Mouse (Mus musculus) cerebellum, adult 9-11 months (tissue): ENCODE measurements around the gene Sap30bp.

Source experiments
- DNase-seq: peaks from one replicate; pipeline ENCODE4 v3.0.0; 2022

Gene Sap30bp

DNA sequence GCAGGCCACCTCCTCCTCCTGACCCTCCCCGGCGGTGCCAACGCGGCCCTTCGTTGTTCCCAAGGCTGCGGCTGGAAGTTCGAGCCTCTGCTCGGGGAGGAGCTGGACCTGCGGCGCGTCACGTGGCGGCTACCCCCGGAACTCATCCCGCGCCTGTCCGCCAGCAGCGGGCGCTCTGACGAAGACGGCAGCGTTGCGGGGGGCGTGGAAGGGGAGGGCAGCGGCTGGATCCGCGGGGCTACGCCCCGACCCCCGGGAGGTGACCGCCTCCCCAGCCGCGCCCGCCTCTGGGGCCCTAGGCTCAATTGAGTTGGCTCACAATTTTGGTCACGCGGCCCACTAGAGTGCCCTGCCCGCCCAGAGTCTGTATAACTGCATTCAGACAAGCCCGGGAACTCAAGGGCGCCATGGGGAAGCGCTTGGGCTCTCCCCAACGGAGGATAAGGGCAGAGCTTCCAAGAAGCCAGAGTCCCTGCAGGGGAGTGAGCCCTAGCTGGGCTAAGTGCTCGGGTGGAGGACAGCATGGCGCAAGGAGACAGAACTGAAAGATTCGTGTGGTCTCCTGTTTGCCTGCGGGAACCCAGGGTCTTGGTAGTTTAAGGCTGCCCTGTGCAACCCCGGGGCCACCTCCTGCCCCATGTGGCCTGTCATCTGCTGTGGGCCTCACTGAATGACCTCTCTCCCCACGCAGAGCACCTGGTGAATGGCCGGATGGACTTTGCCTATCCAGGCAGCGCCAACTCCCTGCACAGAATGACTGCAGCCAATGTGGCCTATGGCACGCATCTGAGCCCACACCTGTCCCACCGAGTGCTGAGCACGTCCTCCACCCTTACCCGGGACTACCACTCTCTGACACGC is 72.0 kb downstream of the Sap30bp start:
- peak; percentile 57 for DNase-seq

DNA sequence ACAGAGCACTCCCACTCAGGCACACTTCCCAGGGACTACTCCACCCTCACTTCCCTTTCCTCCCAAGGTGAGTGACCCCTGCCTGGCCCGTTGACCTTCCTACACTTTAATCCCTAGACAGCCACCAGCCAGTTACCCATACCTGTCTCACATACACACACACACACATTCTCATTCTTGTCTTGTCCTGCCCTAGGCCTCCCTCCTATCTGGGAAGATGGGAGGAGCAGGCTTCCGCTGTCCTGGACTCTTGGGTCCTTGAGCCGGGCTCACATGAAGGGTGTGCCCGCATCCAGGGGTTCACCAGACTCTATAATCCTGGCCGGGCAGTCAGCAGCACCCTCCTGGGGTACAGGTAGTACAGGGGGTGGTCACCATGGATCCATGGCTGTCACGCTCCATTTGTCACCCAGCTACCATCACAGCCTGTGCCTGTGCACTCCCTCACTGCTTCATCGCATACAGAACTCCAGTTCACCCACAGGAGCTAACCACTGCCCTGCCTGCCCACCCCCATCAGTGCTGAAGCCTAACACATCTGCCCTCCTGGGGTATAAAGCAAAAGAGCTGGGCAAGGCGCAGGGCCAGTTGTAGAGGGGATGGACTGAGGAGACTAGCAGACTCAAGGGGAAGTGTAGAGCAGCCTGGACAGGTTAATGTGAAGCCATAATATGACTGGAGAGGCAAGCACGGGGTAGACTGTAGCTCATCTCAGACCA is 72.8 kb downstream of the Sap30bp start:
- DNase-seq: no peak

DNA sequence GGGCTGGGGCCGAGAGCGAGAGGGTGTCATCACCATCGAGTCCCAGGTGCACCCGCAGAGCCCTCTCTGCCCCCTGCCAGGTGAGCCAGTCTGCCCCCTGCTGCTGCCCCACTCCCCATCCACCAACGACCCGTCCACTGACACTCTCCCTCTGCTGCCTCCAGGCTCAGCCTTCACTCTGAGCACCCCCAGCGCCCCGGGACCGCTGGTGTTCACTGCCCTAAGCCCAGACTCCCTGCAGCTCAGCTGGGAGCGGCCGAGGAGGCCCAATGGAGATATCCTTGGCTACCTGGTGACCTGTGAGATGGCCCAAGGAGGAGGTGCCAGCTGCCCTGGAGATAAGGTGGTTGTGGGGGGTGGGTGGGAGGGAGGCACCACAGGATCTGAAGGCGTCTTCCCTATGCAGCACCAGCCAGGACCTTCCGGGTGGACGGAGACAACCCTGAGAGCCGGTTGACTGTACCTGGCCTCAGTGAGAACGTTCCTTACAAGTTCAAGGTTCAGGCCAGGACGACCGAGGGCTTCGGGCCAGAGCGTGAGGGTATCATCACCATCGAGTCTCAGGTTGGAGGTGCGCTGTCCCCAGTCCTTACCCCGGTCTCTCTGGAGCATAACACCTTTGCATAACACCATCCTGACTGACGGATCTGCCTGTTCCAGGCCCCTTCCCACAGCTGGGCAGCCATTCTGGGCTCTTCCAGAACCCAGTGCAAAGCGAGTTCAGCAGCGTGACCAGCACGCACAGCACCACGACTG is 74.2 kb downstream of the Sap30bp start:
- peak; percentile 55 for DNase-seq

DNA sequence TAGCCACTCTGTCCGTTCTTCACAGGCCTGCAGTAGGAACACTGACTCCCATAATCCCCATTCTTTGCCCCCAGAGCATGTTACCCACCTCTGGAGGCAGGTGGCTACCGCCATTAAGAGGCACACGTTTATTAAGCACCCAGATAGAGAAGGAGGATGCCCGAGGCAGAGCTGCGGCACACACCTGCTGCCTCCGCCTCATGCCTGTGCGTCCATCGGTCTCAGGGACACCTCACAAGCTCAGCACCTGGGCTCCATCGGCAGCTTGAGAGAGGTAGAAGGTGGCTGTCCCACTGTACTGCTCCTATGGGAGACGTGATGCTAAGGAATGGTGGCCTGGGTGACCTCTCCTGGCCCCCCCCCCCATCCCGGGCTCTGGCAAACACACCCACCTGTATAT is 75.3 kb downstream of the Sap30bp start:
- peak; percentile 55 for DNase-seq

DNA sequence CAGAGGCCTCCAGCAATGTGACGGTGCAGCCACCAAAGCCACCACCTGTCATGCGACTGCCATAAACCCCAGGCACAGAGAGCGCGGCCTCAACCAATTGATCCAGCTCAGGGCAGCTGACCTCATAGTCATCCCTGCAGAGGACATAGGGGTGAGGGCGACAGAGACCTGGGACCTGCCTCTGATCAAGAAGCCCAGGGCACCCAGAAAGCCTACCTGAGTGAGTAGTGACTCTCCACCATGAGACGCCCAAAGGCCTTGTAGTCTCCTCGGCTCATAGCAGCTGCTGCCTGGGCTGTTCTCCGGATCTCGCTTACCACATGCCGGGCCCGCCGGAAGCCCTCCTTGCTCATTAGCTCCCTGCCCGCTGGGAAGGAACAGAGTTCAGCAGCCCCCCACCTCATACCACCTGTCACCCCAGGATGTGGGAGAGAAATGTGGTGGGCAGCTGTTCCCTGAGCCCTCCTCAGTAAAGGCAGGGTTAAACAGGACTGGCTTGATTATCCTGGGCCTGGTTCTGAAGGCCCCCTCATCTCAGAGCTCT is 75.8 kb downstream of the Sap30bp start:
- DNase-seq: peak; percentile 62

DNA sequence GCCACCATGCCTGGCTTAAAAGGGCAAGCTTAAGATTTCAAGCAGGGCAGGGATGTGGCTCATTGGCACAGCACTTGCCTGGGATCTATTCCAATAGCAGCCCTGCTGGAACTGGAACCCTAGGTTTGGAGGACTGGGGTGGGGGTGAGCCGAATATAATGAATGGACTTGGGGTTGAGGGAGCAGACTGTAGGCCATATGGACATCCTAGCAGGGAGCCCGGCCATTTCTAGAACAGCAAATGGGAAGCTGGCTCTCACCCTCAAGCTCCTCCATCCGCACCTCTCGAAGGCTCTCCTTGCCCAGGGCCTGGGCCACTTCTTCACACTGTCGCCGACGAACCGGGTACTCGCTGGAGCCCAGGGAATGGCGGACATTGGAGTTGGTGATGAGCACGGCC is 76.6 kb downstream of the Sap30bp start:
- peak; percentile 98 for DNase-seq

DNA sequence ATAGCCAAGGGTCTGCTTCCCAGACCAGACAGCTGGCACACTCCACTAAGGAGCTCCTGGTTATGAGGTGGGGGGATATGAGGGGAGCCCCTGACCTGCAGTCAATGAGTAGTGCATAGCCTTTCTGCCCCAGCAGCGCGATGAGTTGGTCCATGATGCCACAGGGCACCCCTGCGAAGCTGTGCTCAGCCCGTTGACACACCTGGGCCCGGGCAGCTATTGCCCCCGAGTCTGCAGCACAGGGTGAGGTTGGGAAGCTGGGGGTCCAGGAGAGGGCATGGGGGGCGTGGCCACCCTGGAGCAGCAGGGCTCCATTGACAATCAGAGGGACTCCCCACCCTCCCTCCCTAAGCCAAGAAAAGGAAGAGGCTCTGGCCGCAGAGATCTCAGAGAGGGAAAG is 77.1 kb downstream of the Sap30bp start:
- peak; percentile 75 for DNase-seq

DNA sequence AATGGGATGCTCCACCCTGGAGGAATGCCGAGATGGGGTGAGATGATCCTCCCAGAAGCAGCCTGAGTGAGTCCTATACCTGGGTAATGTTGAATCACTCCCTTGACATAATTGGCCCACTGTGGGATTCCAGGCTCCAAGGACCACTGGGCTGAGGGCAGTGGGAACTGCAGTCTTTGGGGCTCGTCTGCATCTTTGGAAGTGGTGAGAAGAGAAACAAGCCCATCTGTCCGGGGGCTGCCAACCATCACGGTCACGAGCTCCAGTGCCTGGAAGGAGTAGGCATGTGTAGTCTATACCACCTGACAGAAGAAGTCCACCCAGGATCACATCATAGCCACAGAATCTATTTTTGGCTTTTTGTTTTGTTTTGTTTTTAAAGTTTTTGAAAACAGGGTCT is 77.9 kb downstream of the Sap30bp start:
- no peak for DNase-seq

DNA sequence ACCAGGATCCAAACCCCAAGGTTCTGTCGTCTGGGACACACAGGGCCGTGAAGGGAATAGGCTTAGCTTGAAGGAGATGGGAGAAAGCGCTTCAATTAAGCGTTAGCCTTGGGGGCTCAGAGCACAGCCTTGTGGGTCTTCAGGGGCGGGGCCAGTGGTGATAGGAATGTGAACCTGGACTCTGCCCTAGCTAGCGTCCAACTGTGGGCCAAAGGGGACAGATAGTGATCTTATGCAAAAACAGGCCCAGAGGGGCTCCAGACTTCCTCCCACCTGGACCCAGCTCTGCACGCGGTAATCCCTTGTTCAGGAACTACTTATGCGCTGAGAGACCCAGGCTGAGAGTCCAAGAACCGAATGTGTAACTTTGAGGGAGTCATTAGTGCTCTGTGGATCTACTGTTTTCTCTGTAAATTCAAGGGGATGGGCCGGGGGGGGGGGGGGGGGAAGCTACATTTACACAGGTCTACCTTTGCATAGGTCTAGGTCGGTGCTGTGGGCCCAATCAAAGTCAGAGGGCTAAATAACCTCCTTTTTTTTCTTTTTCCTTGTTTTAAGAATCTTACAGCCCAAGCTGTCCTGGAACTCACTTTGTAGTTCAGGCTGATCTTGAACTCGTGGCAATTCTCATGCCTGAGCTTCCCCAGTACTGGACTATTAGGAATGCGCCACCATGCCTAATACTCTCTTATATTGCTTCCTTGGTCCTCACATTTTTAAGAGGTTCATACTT is 78.6 kb downstream of the Sap30bp start:
- no peak for DNase-seq

DNA sequence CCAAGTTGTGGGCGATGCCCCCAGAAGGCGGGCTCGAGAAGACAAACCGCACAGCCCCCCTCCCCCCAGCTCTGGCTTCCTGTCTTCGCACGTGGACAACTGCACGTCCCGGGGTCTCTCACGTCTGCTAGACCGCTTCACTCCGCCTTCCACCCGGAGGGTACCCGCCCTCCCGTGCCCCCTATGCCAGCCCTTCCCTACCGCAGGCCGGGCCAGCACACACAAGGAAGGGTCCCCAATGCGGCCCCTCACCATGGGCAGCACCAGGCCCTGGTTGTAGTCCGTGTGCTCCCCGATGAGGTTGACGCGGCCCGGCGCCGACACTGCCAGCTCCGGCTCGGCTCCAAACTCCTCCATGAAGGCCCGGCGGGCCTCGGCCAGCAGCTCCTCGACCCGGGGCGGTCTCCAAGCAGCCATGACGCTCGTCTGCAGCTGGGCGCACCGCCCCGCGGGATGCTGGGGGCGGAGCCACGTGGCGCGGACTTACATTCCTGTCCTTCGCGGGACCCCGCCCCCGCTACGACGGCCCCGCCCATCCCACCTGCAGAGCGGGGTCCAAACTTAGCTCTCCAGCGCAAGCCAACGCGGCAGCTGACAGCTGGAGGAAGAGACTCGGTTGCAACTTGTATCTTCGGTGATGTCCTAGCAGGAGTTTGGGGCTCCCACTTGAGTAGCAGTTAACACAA is 79.3 kb downstream of the Sap30bp start, which contains the start of gene Galk1:
Gene Galk1 (minus strand): TSS at position 458 of the 686 bp plus-strand sequence.
- peak; percentile 82 for DNase-seq

DNA sequence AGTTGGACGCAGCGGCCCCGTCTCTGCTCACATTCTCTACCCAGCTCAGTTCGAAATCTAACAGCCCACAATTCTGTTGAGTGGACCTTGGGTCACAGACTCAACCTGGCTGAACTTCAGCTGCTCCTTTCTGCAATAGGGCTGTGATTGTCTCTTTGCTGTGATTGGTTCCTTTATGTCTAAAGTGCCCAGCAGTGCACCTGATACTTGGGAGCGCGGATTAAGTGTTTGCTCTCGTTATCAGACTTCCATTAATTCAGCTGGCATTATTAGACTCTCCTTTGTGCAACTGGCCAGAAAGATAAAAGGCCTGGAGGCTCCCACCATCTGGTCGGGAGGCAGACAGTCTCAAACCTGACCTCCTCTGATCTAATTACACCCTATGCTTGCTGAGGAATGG is 81.7 kb downstream of the Sap30bp start:
- no peak for DNase-seq
